Mouse (Mus musculus) monocyte, adult 5-6 weeks (primary cell): ENCODE measurements around the gene Cyp2a4. TPM values are rescaled to one million over a fixed set of nuclear protein-coding genes. Genes with fewer than 3 reads are reported as not detected.
"Not testable (repeated sequence)": the region's sequence is repeated elsewhere in the genome, so short reads cannot be mapped to it uniquely, and the experiment has no call there.

Experiments
- ATAC-seq: fragments of 153-309, 156-312 bp; replicated peaks from 2 replicates; pipeline ENCODE4 v1.8.0; 2017; ENCODE audit warnings: mild to moderate bottlenecking; ENCODE audit not compliant: low TSS enrichment, insufficient number of reproducible peaks, severe bottlenecking, poor library complexity, low FRiP score
- total RNA-seq: library from RNA; stranded (forward); fragments of 200-1000, 200-491, 200-594 nt; gene quantifications from 3 replicates; pipeline ENCODE4 v1.2.3, GENCODE M21; 2017

The Cyp2a4 gene
- not detected in 3 replicates for total RNA-seq

DNA sequence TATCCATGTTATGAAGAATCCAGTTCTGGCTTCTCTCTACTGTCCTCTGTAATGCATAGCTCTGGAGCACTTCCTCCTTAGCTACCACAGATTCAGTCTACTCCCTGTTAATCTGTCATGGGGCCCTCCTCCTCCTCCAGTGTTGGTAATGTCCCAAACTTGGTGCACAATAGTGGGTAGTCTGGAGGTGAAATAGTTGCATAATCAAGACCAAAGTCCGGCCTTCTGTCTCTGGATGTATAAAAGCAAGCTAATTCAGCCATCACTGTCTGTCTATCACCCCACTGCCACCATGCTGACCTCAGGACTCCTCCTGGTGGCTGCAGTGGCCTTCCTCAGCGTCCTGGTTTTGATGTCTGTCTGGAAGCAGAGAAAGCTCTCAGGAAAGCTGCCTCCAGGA is at the start of gene Cyp2a4:
Gene Cyp2a4, plus strand, starts transcription at position 244 of the 400 bp plus-strand sequence.
- ATAC-seq: not testable (repeated sequence)

DNA sequence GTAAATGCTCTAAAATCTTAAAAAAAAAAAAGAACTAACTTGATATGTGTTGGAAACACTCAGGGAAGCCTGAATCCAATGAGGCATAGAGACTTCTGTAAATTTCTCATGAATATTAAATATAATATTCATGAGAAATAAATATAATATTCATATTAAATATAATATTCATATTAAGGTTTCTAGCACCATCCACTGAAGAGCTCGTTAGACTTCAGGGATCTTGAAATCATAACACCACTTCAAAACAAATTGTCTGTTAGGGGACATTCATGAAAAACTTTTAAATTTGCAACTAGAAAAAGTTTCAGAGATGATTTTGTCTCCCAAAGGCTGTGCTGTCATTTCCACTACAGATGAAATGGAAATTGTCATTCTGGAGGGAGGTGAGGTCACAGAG is 46.9 kb upstream of the Cyp2a4 start, which contains the start of gene Vmn1r184:
Gene Vmn1r184, plus strand, starts transcription at position 301 of the 400 bp plus-strand sequence.
- not testable (repeated sequence) for ATAC-seq

DNA sequence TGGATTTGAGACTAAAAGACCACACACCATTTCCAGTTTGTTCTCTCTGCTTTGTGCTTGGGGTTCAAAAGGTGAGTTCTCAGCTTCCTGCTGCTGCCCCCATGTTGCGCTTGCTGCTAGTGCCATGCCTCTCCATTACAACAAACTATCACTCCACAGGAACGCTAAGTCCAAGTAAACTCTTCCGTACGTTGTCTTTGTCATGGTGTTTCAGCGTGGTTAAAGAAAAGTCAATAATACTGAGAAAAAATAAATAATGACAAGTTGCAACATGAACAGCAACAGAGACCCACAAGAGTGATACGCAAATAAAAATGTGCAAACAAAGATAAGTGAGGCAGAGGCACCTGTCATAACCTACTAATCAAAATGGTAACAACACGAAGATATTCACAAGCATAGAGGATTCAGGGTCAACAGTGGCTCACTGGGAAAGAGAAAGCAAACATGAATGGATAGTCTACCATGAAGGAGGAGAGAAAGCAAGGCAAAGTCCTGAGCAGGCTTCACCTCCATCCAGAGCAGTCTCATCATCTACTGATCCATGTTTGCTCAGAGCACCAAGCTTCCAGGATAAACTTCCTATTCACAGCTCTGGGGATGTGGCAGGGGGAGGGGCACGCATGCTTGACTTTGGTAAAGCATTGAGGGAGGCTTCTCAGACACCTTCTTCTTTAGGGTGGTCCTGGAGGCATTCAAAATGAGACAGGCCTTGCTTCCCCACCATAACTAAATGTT is 3.4 kb upstream of the Cyp2a4 start:
- not testable (repeated sequence) for ATAC-seq

DNA sequence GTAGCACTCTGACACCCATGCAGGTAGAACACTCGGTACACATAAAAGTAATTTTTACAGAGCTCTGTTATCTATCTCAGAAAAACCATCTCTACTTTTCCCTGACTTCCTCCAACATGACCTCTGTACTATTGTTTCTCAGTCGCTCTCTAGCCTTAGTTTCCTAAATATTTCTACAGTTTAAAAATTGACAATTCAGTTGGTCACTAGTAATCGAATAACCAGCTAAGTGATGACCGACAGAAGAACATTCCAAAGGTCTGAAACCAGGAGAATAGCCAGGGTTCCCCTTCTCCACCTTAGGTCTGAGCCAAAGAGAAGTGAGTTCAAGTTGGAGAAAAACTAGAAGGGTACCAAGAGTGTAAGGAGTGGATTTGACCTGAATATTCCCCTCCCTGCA is 4.8 kb downstream of the Cyp2a4 start:
- not testable (repeated sequence) for ATAC-seq

DNA sequence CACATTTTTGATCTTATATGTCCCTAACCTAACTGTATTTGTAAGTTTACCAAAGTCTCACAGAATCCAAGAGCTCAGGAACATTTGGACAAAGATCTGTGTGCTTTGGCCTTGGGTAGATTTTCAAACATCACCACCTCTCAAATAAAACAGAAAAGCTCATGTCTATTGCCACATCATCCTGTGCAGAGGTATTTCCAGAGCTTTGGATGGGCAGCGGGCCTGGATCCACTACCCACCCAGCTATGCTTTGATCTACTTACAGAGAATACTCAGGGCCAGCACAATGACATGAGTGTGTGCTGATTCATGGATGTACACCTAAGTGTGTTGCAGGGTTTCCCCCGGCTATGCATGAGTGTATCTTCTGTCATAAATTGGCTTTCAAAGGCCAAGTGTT is 8.2 kb downstream of the Cyp2a4 start:
- not testable (repeated sequence) for ATAC-seq

DNA sequence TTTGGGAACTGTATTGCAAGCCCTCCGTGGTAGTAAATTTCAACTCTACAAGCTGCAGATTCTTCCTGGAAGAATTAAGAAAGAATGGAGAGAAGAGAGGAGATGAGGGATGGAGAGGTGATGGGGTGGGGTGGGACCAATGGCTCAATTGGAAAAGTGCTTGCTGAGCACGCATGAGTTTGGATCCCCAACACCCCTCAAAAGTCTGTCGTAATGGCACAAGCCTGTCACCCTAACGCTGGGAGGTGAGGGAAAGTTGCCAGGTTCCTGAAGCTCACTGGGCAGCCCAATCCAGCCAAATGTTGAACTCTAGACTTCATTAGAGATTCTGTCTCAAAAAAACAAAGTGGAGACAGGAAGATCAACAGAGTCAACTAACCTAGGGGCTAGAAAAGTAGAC is 8.8 kb downstream of the Cyp2a4 start:
- not testable (repeated sequence) for ATAC-seq

DNA sequence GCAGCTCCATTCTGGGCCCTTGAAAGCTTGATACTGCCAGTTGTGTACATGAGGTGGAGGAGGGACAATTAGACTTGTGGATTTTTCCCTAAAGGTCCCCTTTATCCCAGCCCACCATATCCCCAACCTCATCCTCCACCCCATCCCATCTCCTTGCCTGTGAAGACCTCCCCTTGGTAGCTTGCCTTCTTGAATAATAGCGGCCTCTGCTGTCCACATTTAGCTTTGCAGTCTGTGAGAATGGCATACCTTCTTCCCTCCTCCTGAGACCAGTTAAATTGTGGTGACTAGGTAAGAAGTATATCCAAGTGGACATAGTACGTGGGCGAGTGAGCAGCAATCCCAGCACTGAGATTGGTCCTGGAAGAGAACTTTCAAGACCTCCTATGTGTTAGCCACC is 13.4 kb downstream of the Cyp2a4 start:
- not testable (repeated sequence) for ATAC-seq

DNA sequence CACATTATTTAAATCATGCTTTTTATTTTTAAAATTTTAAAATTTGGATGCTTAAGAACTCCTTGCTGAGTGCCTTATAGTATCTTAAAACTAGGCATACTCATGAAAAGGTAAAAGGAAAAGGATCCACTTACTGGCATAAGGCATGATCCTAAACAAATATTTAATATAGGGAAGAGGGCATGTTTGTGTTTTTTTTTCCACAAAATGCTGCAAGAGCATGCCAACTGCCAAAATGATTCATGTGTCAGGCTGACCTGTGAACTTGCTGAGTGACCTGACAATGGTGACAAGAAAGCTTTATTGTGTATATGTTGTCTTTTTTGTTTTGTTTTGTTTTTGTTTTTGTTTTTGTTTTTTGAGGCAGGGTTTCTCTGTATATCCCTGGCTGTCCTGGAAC is 43.2 kb downstream of the Cyp2a4 start:
- ATAC-seq: not testable (repeated sequence)

DNA sequence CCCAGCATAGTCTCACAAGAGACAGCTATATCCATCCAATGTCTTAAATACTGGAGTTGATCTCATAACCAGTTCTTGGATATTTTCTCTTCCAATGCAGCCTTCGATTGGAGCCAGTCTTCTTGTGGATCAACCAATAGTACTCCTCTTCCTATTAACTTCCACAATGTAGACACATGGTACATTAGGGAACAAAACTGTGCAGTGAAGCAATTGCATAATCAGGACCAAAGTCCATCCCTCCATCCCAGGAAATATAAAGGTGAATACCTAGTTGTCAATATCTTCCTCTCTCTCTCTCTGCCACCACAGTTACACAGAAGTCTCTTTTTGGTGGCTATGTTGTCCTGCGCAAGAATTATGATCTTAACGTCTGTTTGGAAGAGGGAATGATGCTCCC is 45.3 kb downstream of the Cyp2a4 start:
- ATAC-seq: not testable (repeated sequence)

DNA sequence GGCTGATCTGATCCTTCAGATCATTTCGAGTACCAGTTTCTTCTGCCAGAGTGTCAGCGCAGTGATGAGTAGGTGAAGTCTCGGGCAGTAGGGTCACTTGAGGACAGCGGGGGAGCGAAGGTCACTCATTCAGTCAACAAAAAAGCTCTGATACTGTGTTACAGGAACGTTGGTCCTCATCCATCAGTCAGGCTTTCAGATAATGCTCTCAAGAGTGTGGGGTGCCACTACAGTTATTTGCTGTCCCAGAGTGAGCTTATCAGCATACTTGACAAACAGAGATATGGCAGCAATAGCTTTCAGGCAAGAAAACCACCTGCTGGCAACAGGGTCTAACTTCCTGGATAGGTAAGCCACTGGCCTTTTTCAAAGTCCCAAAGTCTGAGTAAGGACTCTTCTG is 49.8 kb downstream of the Cyp2a4 start:
- not testable (repeated sequence) for ATAC-seq

Other genes starting within 250 kb of the Cyp2a4 start
- not detected in 3 replicates for gene Cyp2b13, start 245.7 kb upstream of the Cyp2a4 start, total RNA-seq
- not detected in 3 replicates for gene Cyp2b9, start 133.8 kb upstream of the Cyp2a4 start, total RNA-seq
- not detected in 3 replicates for gene Vmn1r184, start 46.8 kb upstream of the Cyp2a4 start, total RNA-seq
- gene Nlrp9c, start 96.5 kb downstream of the Cyp2a4 start, total RNA-seq: not detected in 3 replicates
- not detected in 3 replicates for gene Nlrp4a, start 127.9 kb downstream of the Cyp2a4 start, total RNA-seq
- gene Nlrp9a, start 227.9 kb downstream of the Cyp2a4 start, total RNA-seq: not detected in 3 replicates